Mouse (Mus musculus) liver, embryonic 13.5 days (tissue): ENCODE results near the gene Bmp10. TPM values are rescaled to one million over a fixed set of nuclear protein-coding genes. Genes with fewer than 3 reads are reported as not detected.
A peak's percentile ranks its signal among the peaks of the same experiment; 100 is the strongest.

Experiments
- ATAC-seq: fragments of 200-750 bp; cut with Nextera tagmentation; 2 replicates; pipeline ENCODE4 v1.8.0; 2017; ENCODE audit warnings: low read depth, mild to moderate bottlenecking, moderate number of reproducible peaks, moderate library complexity
- DNase-seq: peaks from one replicate; pipeline ENCODE4 v3.0.0; 2022
- H3K27ac ChIP-seq: fragments of 300-500 bp; sonication (generic); 2 replicates; pipeline ENCODE4 v1.5.1; 2015; ENCODE audit warnings: moderate library complexity, mild to moderate bottlenecking, inconsistent platforms
- H3K27me3 ChIP-seq: fragments of 300-500 bp; sonication (generic); 2 replicates; pipeline ENCODE4 v1.6.1; 2015; ENCODE audit warnings: mild to moderate bottlenecking, inconsistent platforms
- H3K36me3 ChIP-seq: fragments of 300-500 bp; sonication (generic); 2 replicates; pipeline ENCODE4 v1.6.1; 2015; ENCODE audit warnings: mild to moderate bottlenecking, inconsistent platforms
- H3K4me1 ChIP-seq: fragments of 300-500 bp; sonication (generic); replicated peaks from 2 replicates; pipeline ENCODE4 v1.6.1; 2015; ENCODE audit warnings: inconsistent platforms
- H3K4me2 ChIP-seq: fragments of 300-500 bp; sonication (generic); 2 replicates; pipeline ENCODE4 v1.6.1; 2015; ENCODE audit warnings: inconsistent platforms, mild to moderate bottlenecking, moderate library complexity
- H3K4me3 ChIP-seq: fragments of 300-500 bp; sonication (generic); replicated peaks from 2 replicates; pipeline ENCODE4 v1.5.1; 2015; ENCODE audit warnings: mild to moderate bottlenecking, inconsistent platforms
- H3K9ac ChIP-seq: fragments of 300-500 bp; sonication (generic); 2 replicates; pipeline ENCODE4 v1.6.1; 2015; ENCODE audit warnings: mild to moderate bottlenecking, inconsistent platforms
- H3K9me3 ChIP-seq: fragments of 300-500 bp; sonication (generic); replicated peaks from 2 replicates; pipeline ENCODE4 v1.6.1; 2016; ENCODE audit warnings: inconsistent platforms
- WGBS: fragments of 180-500 bp; shearing (Covaris S2); methylation state at CpG from one replicate; pipeline ENCODE4 v1.1.7; 2015; ENCODE audit not compliant: insufficient replicate concordance; 5-methylcytosine and 5-hydroxymethylcytosine counted together
- polyA plus RNA-seq: library from polyadenylated mRNA; unstranded; fragments of >200 nt; fragmentation: Nextera tagmentation; extraction: Ambion mirVana; gene quantifications from 2 replicates; pipeline ENCODE4 v1.2.1, GENCODE M21; 2015

Gene Bmp10
- polyA plus RNA-seq = 0.12 and 0.15 TPM in 2 replicates

GRCm38 (mm10) chr6:87428487-87429044 lies at the start of gene Bmp10:
Gene Bmp10, plus strand, starts transcription at chr6:87428994.
- ATAC-seq = no peak
- Histone ChIP-seq H3K9me3 (no peaks in the 10 kb centered on the region), H3K27me3 (no peaks in the 10 kb centered on the region), H3K4me2 (no peak within 1 kb of the TSS), H3K4me3 (no peak within 1 kb of the TSS), H3K36me3 (no peaks in the 10 kb centered on the region), H3K9ac (no peak within 1 kb of the TSS), H3K27ac (no peak within 1 kb of the TSS), H3K4me1 (0 out of 2 replicates have a peak, but pooled peaks cover 5% of the 10 kb centered on the region)
- DNase-seq = no peak
- 62% methylated on average over 7 of the region's 7 CpGs for WGBS

- Histone ChIP-seq H3K4me3 (no peak overlapping the region), H3K27me3 (peaks cover 42% of the 10 kb centered on the region)
Measured at GRCm38 (mm10) chr6:87383926-87384691, 44.7 kb upstream of the Bmp10 start.

GRCm38 (mm10) chr6:87384761-87385160 lies 44.0 kb upstream of the Bmp10 start:
- ATAC-seq (no peak), DNase-seq (no peak)
- Histone ChIP-seq H3K4me2 (no peak overlapping the region), H3K27me3 (peaks cover 42% of the 10 kb centered on the region), H3K36me3 (no peaks in the 10 kb centered on the region), H3K4me3 (no peak overlapping the region), H3K9ac (no peak overlapping the region), H3K27ac (no peak overlapping the region), H3K4me1 (peaks cover 24% of the 10 kb centered on the region), H3K9me3 (no peaks in the 10 kb centered on the region)
- WGBS = 42% methylated on average over 6 of the region's 6 CpGs

More at GRCm38 (mm10) chr6:87383926-87384691, 44.7 kb upstream of the Bmp10 start:
- peak overlapping the region; percentile 34 for H3K4me2 ChIP-seq
- no peak overlapping the region for H3K9ac ChIP-seq
- DNase-seq (no peak), ATAC-seq (no peak)
- H3K36me3 ChIP-seq = no peaks in the 10 kb centered on the region
- 12% methylated on average over 24 of the region's 24 CpGs for WGBS
- peaks cover 17% of the 10 kb centered on the region for H3K4me1 ChIP-seq
- no peak overlapping the region for H3K27ac ChIP-seq
- no peaks in the 10 kb centered on the region for H3K9me3 ChIP-seq

- H3K4me3 ChIP-seq = no peak overlapping the region
- H3K9ac ChIP-seq = no peak overlapping the region
- H3K9me3 ChIP-seq = no peaks in the 10 kb centered on the region
- H3K36me3 ChIP-seq = no peaks in the 10 kb centered on the region
- no peak overlapping the region for H3K4me2 ChIP-seq
- no peak for ATAC-seq
- peak; percentile 27 for DNase-seq
- peaks cover 30% of the 10 kb centered on the region for H3K4me1 ChIP-seq
- peaks cover 34% of the 10 kb centered on the region for H3K27me3 ChIP-seq
- no peak overlapping the region for H3K27ac ChIP-seq
- WGBS = 8% methylated on average over 7 of the region's 7 CpGs
Measured at GRCm38 (mm10) chr6:87386203-87386602, 42.6 kb upstream of the Bmp10 start.

- Histone ChIP-seq H3K36me3 (no peaks in the 10 kb centered on the region), H3K4me2 (no peak overlapping the region), H3K9me3 (no peaks in the 10 kb centered on the region), H3K9ac (no peak overlapping the region), H3K4me1 (peaks cover 30% of the 10 kb centered on the region), H3K27me3 (peaks cover 34% of the 10 kb centered on the region), H3K27ac (no peak overlapping the region), H3K4me3 (no peak overlapping the region)
- DNase-seq = no peak
- WGBS = 65% methylated on average over 10 of the region's 10 CpGs
- ATAC-seq = no peak
Measured at GRCm38 (mm10) chr6:87386681-87387080, 42.1 kb upstream of the Bmp10 start.

- Histone ChIP-seq H3K27ac (no peak within 1 kb of the TSS), H3K4me2 (no peak within 1 kb of the TSS), H3K9ac (no peak within 1 kb of the TSS), H3K36me3 (no peaks in the 10 kb centered on the region), H3K9me3 (no peaks in the 10 kb centered on the region), H3K27me3 (peaks cover 18% of the 10 kb centered on the region; the same call in 1 of the 2 replicates), H3K4me1 (peaks cover 42% of the 10 kb centered on the region), H3K4me3 (no peak within 1 kb of the TSS)
- DNase-seq (no peak), ATAC-seq (no peak)
- 38% methylated on average over 7 of the region's 7 CpGs for WGBS
Measured at GRCm38 (mm10) chr6:87388877-87389276, 39.9 kb upstream of the Bmp10 start, which contains the start of gene Gkn3. Gene Gkn3, minus strand, starts transcription at chr6:87388935.

- Histone ChIP-seq H3K9me3 (no peaks in the 10 kb centered on the region), H3K27ac (no peak overlapping the region), H3K4me3 (no peak overlapping the region), H3K9ac (no peak overlapping the region), H3K36me3 (no peaks in the 10 kb centered on the region), H3K27me3 (0 out of 2 replicates have a peak, but pooled peaks cover 13% of the 10 kb centered on the region), H3K4me2 (no peak overlapping the region), H3K4me1 (peaks cover 37% of the 10 kb centered on the region)
- 30% methylated on average over 5 of the region's 5 CpGs for WGBS
- DNase-seq (no peak), ATAC-seq (peak; percentile 45)
Measured at GRCm38 (mm10) chr6:87389455-87389989, 39.3 kb upstream of the Bmp10 start.

- Histone ChIP-seq H3K36me3 (no peaks in the 10 kb centered on the region), H3K9ac (no peak overlapping the region), H3K4me2 (no peak overlapping the region), H3K4me1 (peaks cover 31% of the 10 kb centered on the region), H3K27me3 (no peaks in the 10 kb centered on the region), H3K27ac (no peak overlapping the region), H3K4me3 (no peak overlapping the region), H3K9me3 (no peaks in the 10 kb centered on the region)
- 29% methylated on average over 8 of the region's 8 CpGs for WGBS
- DNase-seq (no peak), ATAC-seq (peak; percentile 73)
Measured at GRCm38 (mm10) chr6:87393466-87394205, 35.2 kb upstream of the Bmp10 start.

GRCm38 (mm10) chr6:87394783-87395182 lies 34.0 kb upstream of the Bmp10 start:
- no peaks in the 10 kb centered on the region for H3K27me3 ChIP-seq
- no peak for ATAC-seq
- H3K4me1 ChIP-seq = peaks cover 25% of the 10 kb centered on the region
- H3K27ac ChIP-seq = no peak overlapping the region
- no peaks in the 10 kb centered on the region for H3K9me3 ChIP-seq
- no peak overlapping the region for H3K4me2 ChIP-seq
- no peak for DNase-seq
- no peaks in the 10 kb centered on the region for H3K36me3 ChIP-seq
- H3K4me3 ChIP-seq = no peak overlapping the region
- 53% methylated on average over 9 of the region's 9 CpGs for WGBS
- no peak overlapping the region for H3K9ac ChIP-seq

- no peak overlapping the region for H3K9ac ChIP-seq
- peaks cover 15% of the 10 kb centered on the region for H3K4me1 ChIP-seq
- ATAC-seq = no peak
- H3K9me3 ChIP-seq = no peaks in the 10 kb centered on the region
- no peak overlapping the region for H3K27ac ChIP-seq
- DNase-seq = peak; percentile 45
- H3K4me3 ChIP-seq = no peak overlapping the region
- H3K36me3 ChIP-seq = no peaks in the 10 kb centered on the region
- no peak overlapping the region for H3K4me2 ChIP-seq
- WGBS = under 1% methylated on average over 5 of the region's 5 CpGs
- H3K27me3 ChIP-seq = no peaks in the 10 kb centered on the region
Measured at GRCm38 (mm10) chr6:87399137-87399536, 29.7 kb upstream of the Bmp10 start.

- no peak for ATAC-seq
- Histone ChIP-seq H3K27ac (no peak overlapping the region), H3K36me3 (no peaks in the 10 kb centered on the region), H3K4me1 (peaks cover 15% of the 10 kb centered on the region), H3K4me3 (no peak overlapping the region), H3K9ac (no peak overlapping the region), H3K27me3 (no peaks in the 10 kb centered on the region), H3K9me3 (no peaks in the 10 kb centered on the region), H3K4me2 (no peak overlapping the region)
- 9% methylated on average over 4 of the region's 4 CpGs for WGBS
- no peak for DNase-seq
Measured at GRCm38 (mm10) chr6:87399886-87400566, 28.8 kb upstream of the Bmp10 start.
